In genomic region chr13:103214506-103214905, GRCm38 (mm10) we compare ENCODE assay signal across 18 mouse cellular contexts.
"Had no signal": no experiment of that assay in that cellular context is flagged by ENCODE, and none has a peak within 500 bp of the region (broad histone marks: within the 10 kb centered on the region; RNA-seq: fewer than 3 reads in every experiment).

No protein-coding gene starts in this region.

- H3K27me3 ChIP-seq: liver, embryonic 15.5 days; lung, embryonic 15.5 days; megakaryocyte, embryonic 14.5 days; midbrain, embryonic 15.5 days; neural tube, embryonic 13.5 days; stomach, embryonic 15.5 days had no signal

- H3K9ac ChIP-seq: liver, embryonic 15.5 days; liver, postnatal 0 days; lung, embryonic 15.5 days; midbrain, embryonic 15.5 days; neural tube, embryonic 13.5 days; stomach, embryonic 15.5 days had no signal

- H3K27ac ChIP-seq: liver, embryonic 15.5 days; lung, embryonic 15.5 days; macrophage; midbrain, embryonic 15.5 days; neural tube, embryonic 13.5 days; stomach, embryonic 15.5 days; stomach, postnatal 0 days had no signal

- H3K4me3 ChIP-seq: liver, embryonic 15.5 days; lung, embryonic 15.5 days; megakaryocyte, embryonic 14.5 days; midbrain, embryonic 15.5 days; neural tube, embryonic 13.5 days; stomach, embryonic 15.5 days had no signal

- H3K4me2 ChIP-seq: liver, embryonic 15.5 days; lung, embryonic 15.5 days; midbrain, embryonic 11.5 days; midbrain, embryonic 15.5 days; neural tube, embryonic 13.5 days; stomach, embryonic 15.5 days had no signal

- H3K9me3 ChIP-seq: liver, embryonic 15.5 days; lung, embryonic 15.5 days; megakaryocyte, embryonic 14.5 days; midbrain, embryonic 15.5 days; neural tube, embryonic 13.5 days; stomach, embryonic 15.5 days had no signal

- DNase-seq: liver, postnatal 0 days; lung, adult 2 months; lung, postnatal 14 days; lung, postnatal 36 days; right cerebral cortex, postnatal 14 days; thymus, adult 2 months; thymus, postnatal 25 days; thymus, postnatal 4 days had no signal

- ATAC-seq: liver, postnatal 0 days; lung, postnatal 0 days; midbrain, embryonic 15.5 days had no signal

- H3K4me1 ChIP-seq: liver, embryonic 15.5 days; midbrain, embryonic 15.5 days had no signal

- H3K36me3 ChIP-seq: liver, embryonic 15.5 days; lung, embryonic 15.5 days; midbrain, embryonic 15.5 days; neural tube, embryonic 13.5 days; stomach, embryonic 15.5 days had no signal
